Mouse (Mus musculus) lung, embryonic 14.5 days (tissue): ENCODE data around the gene Myo1c. TPM values are rescaled to one million over a fixed set of nuclear protein-coding genes. Genes with fewer than 3 reads are reported as not detected.

ENCODE experiments used
- ATAC-seq: fragments of 200-750 bp; cut with Nextera tagmentation; 2 replicates; pipeline ENCODE4 v1.8.0; 2017; ENCODE audit warnings: mild to moderate bottlenecking, moderate TSS enrichment, moderate library complexity; ENCODE audit not compliant: insufficient read depth
- DNase-seq: peaks from one replicate; pipeline ENCODE4 v3.0.0-alpha.2; 2015
- H3K27ac ChIP-seq: fragments of 300-500 bp; sonication (generic); 2 replicates; pipeline ENCODE4 v1.5.1; 2014; ENCODE audit warnings: low read depth, mild to moderate bottlenecking, moderate library complexity
- H3K27me3 ChIP-seq: fragments of 300-500 bp; sonication (generic); 2 replicates; pipeline ENCODE4 v1.6.1; 2014; ENCODE audit warnings: low read length, control low read depth; ENCODE audit not compliant: insufficient read depth
- H3K36me3 ChIP-seq: fragments of 300-500 bp; sonication (generic); 2 replicates; pipeline ENCODE4 v1.6.1; 2014; ENCODE audit warnings: control low read depth; ENCODE audit not compliant: insufficient read depth
- H3K4me1 ChIP-seq: fragments of 300-500 bp; sonication (generic); 2 replicates; pipeline ENCODE4 v1.6.1; 2014; ENCODE audit warnings: antibody characterized with exemption, control low read depth; ENCODE audit not compliant: insufficient read depth
- H3K4me2 ChIP-seq: fragments of 300-500 bp; sonication (generic); 2 replicates; pipeline ENCODE4 v1.6.1; 2014; ENCODE audit warnings: mild to moderate bottlenecking
- H3K4me3 ChIP-seq: fragments of 300-500 bp; sonication (generic); 2 replicates; pipeline ENCODE4 v1.5.1; 2014; ENCODE audit warnings: low read depth, low read length
- H3K9ac ChIP-seq: fragments of 300-500 bp; sonication (generic); 2 replicates; pipeline ENCODE4 v1.6.1; 2014
- H3K9me3 ChIP-seq: fragments of 300-500 bp; sonication (generic); 2 replicates; pipeline ENCODE4 v1.6.1; 2016; ENCODE audit warnings: low read depth, low read length, control low read depth
- CTCF ChIP-seq: IDR thresholded peaks from 2 replicates; pipeline ENCODE4 v1.5.1; 2016; ENCODE audit warnings: antibody characterized with exemption, low read depth
- WGBS: fragments of 180-500 bp; shearing (Covaris S2); extraction: QIAGEN DNeasy Blood & Tissue Kit; methylation state at CpG from one replicate; pipeline ENCODE4 v1.1.7; 2014; 5-methylcytosine and 5-hydroxymethylcytosine counted together
- polyA plus RNA-seq: library from polyadenylated mRNA; unstranded; fragments of >200 nt; fragmentation: Nextera tagmentation; extraction: Ambion mirVana; gene quantifications from 2 replicates; pipeline ENCODE4 v1.2.1, GENCODE M21; 2014

The Myo1c gene
- polyA plus RNA-seq, 1 experiment from 2014 or later = 56.5 TPM

DNA sequence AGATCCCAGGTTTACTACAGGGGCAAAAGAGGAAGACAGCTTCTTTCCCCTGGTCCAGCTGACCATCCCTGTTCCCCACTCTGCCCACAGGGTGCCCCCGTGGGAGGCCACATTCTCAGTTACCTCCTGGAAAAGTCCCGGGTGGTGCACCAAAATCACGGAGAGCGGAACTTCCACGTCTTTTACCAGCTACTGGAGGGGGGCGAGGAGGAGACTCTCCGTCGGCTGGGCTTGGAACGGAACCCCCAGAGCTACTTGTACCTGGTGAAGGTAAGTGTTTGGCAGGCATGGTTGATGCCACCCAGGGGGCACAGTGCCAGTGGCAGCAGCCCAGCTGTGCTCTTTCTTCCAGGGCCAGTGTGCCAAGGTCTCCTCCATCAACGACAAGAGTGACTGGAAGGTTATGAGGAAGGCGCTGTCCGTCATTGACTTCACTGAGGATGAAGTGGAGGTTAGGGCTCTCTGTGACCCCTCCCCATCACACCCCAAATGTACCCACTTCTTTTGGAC is 9.8 kb downstream of the Myo1c start:
- peaks cover 13% of the 10 kb centered on the region for H3K4me1 ChIP-seq
- H3K27me3 ChIP-seq = no peaks in the 10 kb centered on the region
- TF ChIP-seq CTCF = no peak
- 88% methylated on average over 12 of the region's 12 CpGs for WGBS
- H3K9me3 ChIP-seq = no peaks in the 10 kb centered on the region
- no peak for ATAC-seq
- no peak overlapping the region for H3K27ac ChIP-seq
- H3K4me3 ChIP-seq = no peak overlapping the region
- H3K9ac ChIP-seq = no peak overlapping the region
- DNase-seq = no peak
- H3K4me2 ChIP-seq = no peak overlapping the region
- peaks cover 61% of the 10 kb centered on the region for H3K36me3 ChIP-seq

DNA sequence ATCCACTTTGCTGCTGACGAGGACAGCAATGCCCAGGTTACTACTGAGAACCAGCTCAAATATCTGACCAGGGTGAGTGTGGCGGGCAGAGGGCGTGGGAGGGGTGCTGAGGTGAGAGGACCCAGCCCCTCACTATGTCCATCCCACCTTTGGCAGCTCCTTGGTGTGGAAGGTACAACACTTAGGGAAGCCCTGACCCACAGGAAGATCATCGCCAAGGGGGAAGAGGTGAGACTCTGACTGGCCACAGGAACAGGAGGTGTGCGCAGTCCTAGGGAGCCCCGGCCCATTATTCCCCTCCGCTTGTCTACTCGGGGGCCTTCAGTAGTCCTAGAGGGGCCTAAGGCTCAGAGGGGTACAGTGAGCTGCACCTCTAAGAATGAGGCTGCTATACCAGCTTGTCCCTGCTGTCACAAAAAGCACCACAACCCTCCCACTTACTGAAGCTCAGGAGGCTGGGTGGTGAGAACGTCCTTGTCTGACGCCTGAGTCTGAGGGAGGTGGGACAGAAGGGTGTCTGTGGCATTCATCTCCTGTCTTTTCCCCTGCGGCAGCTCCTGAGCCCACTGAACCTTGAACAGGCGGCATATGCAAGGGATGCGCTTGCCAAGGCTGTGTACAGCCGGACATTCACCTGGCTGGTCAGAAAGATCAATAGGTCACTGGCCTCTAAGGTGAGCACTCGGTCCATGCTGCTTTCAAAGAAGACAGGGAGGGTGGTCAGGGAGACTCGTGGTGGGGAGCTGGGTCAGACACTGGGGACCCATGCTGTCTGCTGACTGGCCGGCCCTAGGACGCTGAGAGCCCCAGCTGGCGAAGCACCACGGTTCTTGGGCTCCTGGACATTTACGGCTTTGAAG is 10.9 kb downstream of the Myo1c start:
- no peaks in the 10 kb centered on the region for H3K27me3 ChIP-seq
- WGBS = 89% methylated on average over 21 of the region's 21 CpGs
- H3K9me3 ChIP-seq = no peaks in the 10 kb centered on the region
- no peak for DNase-seq
- no peak overlapping the region for H3K27ac ChIP-seq
- peaks cover 9% of the 10 kb centered on the region for H3K4me1 ChIP-seq
- ATAC-seq = no peak
- H3K4me2 ChIP-seq = no peak overlapping the region
- H3K36me3 ChIP-seq = peaks cover 72% of the 10 kb centered on the region
- no peak overlapping the region for H3K4me3 ChIP-seq
- TF ChIP-seq CTCF = no peak
- H3K9ac ChIP-seq = no peak overlapping the region

DNA sequence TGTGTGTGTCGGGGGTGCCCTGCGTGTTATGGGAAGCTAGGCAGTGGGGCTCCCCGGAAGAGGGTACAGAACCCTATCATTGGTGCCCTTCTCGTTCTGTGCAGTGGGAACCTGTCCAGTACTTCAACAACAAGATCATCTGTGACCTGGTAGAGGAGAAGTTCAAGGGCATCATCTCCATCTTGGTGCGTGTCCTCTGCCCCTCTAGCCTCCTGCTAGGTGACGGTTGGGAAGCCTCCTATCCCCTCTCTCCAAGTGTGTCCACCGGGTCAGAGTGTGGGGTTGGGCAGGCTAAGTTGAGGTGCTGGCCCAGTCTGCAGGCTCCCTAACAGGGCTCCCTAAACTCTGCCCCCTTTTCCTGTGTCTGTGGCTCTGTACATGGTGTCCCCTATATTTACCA is 11.8 kb downstream of the Myo1c start:
- no peak for ATAC-seq
- H3K27ac ChIP-seq = no peak overlapping the region
- no peak for DNase-seq
- H3K4me1 ChIP-seq = peaks cover 2% of the 10 kb centered on the region; the same call in 1 of the 2 replicates
- no peak overlapping the region for H3K4me2 ChIP-seq
- 86% methylated on average over 7 of the region's 7 CpGs for WGBS
- peaks cover 81% of the 10 kb centered on the region for H3K36me3 ChIP-seq
- no peaks in the 10 kb centered on the region for H3K9me3 ChIP-seq
- no peaks in the 10 kb centered on the region for H3K27me3 ChIP-seq
- TF ChIP-seq CTCF = no peak
- H3K9ac ChIP-seq = no peak overlapping the region
- no peak overlapping the region for H3K4me3 ChIP-seq

DNA sequence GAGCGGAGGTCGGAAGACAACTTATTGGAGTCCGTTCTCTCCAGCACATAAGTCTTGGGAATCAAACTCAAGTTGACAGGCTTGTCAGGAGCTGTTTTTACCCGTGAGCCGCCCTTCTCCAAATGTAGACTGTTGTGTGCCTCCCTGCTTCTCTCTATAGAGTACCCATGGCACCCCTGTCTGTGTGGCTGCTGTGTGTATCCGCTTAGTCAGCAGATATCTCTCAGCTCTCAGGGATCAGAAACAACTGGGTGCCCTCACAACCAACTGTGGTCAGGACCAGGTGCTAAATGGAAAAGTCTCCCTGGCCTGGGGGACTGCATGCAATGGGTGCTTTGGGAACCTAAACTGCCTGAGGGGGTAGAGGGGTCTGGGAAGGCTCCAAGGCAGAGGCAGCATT is 16.0 kb downstream of the Myo1c start:
- Histone ChIP-seq H3K9ac (no peak overlapping the region), H3K4me1 (no peaks in the 10 kb centered on the region), H3K4me3 (no peak overlapping the region), H3K9me3 (no peaks in the 10 kb centered on the region), H3K36me3 (peaks cover 90% of the 10 kb centered on the region), H3K4me2 (no peak overlapping the region), H3K27me3 (no peaks in the 10 kb centered on the region), H3K27ac (no peak overlapping the region)
- no peak for DNase-seq
- TF ChIP-seq CTCF = no peak
- WGBS = 93% methylated on average over 6 of the region's 6 CpGs
- ATAC-seq = no peak

DNA sequence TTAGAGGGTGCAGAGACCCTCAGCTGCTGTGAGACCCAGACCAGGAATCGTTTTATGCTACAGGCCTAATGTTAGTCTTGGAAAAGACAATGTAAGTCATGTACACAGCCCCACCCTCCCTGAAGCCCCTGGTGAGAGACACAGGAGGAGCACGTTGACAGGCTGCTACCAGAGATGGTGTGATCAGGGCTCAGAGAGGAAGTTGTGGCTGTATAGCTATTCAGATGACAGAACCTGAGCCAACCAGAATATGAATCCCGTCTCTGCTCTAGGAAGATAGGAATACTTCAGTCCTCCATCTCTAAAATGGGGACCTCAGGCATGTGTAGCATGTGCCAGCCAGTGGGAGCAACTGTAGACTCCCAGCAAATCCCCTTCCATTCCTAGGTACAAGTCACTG is 18.3 kb downstream of the Myo1c start:
- H3K9ac ChIP-seq = no peak overlapping the region

DNA sequence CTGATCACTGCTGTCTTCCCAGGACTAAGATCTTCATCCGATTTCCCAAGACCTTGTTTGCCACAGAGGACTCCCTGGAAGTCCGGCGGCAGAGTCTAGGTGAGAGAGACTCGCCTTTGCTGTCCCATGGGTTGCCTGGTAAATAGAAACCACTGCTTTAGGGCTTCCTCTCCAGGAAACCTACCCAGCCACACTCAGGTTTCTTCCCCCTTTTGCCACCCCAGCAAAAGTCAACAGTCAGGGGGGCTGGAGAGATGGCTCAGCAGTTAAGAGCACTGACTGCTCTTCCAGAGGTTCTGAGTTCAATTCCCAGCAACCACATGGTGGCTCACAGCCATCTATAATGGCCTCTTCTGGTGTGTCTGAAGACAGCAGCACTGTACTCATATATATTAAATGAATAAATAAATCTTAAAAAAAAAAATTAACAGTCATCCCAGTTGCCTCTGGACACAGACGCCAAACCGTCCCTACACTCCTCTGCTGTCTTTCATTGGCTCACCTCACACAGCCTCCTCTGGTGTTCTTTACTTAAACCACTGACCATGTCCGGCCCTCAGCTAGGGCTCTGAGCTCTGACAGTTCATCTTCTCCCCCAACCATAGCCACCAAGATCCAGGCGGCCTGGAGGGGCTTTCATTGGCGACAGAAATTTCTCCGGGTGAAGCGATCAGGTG is 19.0 kb downstream of the Myo1c start:
- Histone ChIP-seq H3K27ac (no peak overlapping the region), H3K9me3 (no peaks in the 10 kb centered on the region), H3K4me1 (no peaks in the 10 kb centered on the region), H3K36me3 (peaks cover 91% of the 10 kb centered on the region), H3K27me3 (no peaks in the 10 kb centered on the region), H3K9ac (no peak overlapping the region), H3K4me3 (no peak overlapping the region), H3K4me2 (no peak overlapping the region)
- WGBS = 82% methylated on average over 11 of the region's 11 CpGs
- no peak for TF ChIP-seq CTCF
- ATAC-seq (no peak), DNase-seq (no peak)

More for the DNA sequence above, 18.3 kb downstream of the Myo1c start:
- DNase-seq = no peak
- Histone ChIP-seq H3K27ac (no peak overlapping the region), H3K4me1 (no peaks in the 10 kb centered on the region), H3K4me2 (no peak overlapping the region), H3K27me3 (no peaks in the 10 kb centered on the region), H3K4me3 (no peak overlapping the region), H3K36me3 (peaks cover 94% of the 10 kb centered on the region), H3K9me3 (no peaks in the 10 kb centered on the region)
- WGBS = 92% methylated on average over 3 of the region's 3 CpGs
- no peak for TF ChIP-seq CTCF
- no peak for ATAC-seq

DNA sequence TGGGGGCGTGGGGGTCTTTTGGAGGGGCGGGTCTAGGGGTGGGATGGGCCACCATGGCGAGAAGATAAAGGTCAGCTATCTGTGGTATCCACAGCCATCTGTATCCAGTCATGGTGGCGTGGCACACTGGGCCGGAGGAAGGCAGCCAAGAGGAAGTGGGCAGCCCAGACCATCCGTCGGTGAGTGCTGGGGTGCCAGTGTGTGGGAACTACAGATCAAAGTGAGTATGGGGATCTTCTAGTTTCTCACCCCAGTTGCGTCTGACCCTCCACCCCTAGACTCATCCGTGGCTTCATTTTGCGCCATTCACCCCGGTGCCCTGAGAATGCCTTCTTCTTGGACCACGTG is 19.5 kb downstream of the Myo1c start:
- no peak overlapping the region for H3K9ac ChIP-seq
- DNase-seq (no peak), ATAC-seq (no peak)
- H3K9me3 ChIP-seq = no peaks in the 10 kb centered on the region
- 86% methylated on average over 12 of the region's 12 CpGs for whole genome bisulfite sequencing
- no peak overlapping the region for H3K4me2 ChIP-seq
- no peak overlapping the region for H3K27ac ChIP-seq
- peaks cover 88% of the 10 kb centered on the region for H3K36me3 ChIP-seq
- no peak overlapping the region for H3K4me3 ChIP-seq
- no peak for TF ChIP-seq CTCF
- no peaks in the 10 kb centered on the region for H3K27me3 ChIP-seq
- H3K4me1 ChIP-seq = no peaks in the 10 kb centered on the region
